Mouse (Mus musculus) sigmoid colon, adult 10 weeks (tissue): ENCODE results near the gene Mycn. TPM values are rescaled to one million over a fixed set of nuclear protein-coding genes. Genes with fewer than 3 reads are reported as not detected.

Source experiments
- polyA plus RNA-seq: library from polyadenylated mRNA; stranded (reverse); fragments of 350-450 nt; fragmentation: Illumina TruSeq; extraction: RNeasy Lipid Tissue Mini Kit (QIAGEN cat#74804); gene quantifications from one replicate; pipeline ENCODE4 v1.2.3, GENCODE M21; 2014; ENCODE audit warnings: low read depth, low replicate concordance

Mycn gene
- 2.8 TPM for polyA plus RNA-seq

DNA sequence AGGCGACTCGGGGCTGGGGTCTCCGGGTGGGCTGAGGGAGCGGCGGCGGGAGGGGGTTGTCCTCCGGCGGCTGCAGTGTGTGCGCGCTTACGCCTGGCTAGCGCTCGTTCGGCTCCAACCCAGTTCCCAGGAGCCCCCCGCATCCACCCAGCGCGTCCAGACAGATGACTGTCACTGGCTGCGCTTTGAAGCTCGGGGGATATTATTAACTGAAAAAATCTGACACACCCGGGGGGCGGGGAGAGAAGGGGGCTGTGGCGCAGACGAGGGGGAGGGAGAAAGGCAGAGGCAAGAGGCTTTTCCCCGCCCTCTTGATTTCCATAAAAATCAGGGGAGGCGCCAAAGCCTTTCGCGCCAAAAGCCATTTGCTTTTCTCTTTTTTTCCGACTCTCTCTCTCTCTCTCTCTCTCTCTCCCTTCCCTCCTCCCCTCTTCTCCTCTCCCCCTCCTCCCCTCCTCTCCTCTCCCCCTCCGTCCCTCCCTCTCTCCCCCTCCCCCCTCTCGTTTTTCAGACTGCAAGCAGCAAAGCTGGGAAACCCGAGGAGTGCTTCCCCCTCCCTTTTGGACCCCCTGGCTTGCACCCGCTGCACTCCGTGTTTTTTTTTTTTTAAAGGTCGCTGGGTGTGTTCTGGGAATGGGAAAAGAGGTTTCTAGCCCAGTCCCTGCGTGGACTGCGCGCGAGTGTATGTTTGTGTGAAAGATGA, at the start of gene Mycn:
Mycn (minus strand) TSS at position 254 of the 703 bp plus-strand sequence.

